Mouse (Mus musculus): Measurements from ENCODE around the gene Notch1.

Notch1 gene

DNA sequence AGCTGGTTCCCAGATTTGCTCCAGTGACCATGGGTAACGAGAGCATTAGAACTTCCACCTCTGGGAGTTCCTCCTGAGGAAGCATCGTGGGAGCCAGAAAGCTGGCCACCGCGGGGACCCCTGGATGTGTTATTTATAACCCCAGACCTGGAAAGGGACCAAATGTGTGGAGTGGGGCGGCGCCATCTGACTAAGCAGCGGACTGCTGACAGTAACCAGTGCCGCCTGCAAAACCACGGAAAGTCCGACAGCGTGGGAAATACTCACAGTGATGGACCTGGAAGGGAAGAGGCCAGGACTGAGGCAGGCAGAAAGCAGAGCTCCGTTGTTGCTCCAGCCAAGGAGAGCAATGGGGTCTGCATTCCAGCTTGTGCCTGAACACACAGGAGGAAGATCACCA lies at the start of gene Notch1:
Notch1 (minus strand) TSS at position 389 of the 400 bp plus-strand sequence.
- DNase-seq (ENCODE audit: low spot score): no peak

GRCm38 (mm10) chr2:26566221-26566620 lies 49.8 kb upstream of the Notch1 start:
- peak; percentile 76 for DNase-seq (ENCODE audit: low spot score)

GRCm38 (mm10) chr2:26561351-26562016 lies 45.0 kb upstream of the Notch1 start:
- no peak for DNase-seq (ENCODE audit: low spot score)

- DNase-seq (ENCODE audit: low spot score): no peak
Measured at GRCm38 (mm10) chr2:26560506-26560905, 44.0 kb upstream of the Notch1 start.

- no peak for DNase-seq (ENCODE audit: low spot score)
Measured at GRCm38 (mm10) chr2:26556535-26556993, 40.1 kb upstream of the Notch1 start.

GRCm38 (mm10) chr2:26555076-26555475 lies 38.6 kb upstream of the Notch1 start:
- no peak for DNase-seq (ENCODE audit: low spot score)

DNA sequence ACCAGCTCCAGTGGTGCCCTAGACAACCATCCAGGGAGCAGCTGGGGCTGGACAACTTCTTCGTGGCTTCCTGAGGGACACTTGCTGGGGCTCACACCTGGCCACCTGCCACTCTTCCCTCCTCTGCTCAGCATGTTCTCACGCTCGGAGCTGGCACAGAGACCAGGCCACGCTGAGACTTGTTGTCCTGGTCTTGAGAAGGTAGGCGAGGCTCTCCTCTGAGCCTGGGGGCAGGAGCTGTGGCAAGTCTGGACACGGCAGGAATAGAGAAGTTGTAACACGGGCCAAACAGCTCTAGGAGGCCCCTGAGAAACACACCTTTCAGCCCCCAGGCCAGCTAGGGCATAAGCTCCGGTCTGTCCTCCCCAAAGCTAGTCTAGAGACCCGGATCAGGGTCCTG lies 37.4 kb upstream of the Notch1 start:
- DNase-seq (ENCODE audit: low spot score): no peak

GRCm38 (mm10) chr2:26552066-26552465 lies 35.6 kb upstream of the Notch1 start:
- peak; percentile 52 for DNase-seq (ENCODE audit: low spot score)

DNA sequence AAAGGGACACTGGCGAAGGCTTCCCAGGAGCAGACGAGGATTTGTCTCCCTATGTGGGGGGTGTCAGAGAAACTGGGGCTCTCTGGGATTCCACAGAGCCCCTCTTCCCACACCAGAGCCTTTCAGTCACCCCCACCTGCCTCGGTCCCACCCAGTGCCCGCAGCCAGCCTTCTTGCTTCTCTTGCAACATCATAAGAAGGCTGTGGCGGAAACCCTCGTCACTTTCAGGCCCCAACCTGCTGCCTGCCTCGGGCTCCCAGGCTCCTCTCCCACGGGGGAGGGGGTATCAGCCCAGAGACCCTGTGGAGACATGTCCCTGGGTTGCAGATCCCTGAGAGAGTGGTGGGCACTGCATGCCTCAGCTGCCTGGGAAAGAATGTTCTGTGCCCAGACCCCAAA lies 35.0 kb upstream of the Notch1 start:
- DNase-seq (ENCODE audit: low spot score): peak; percentile 27

- DNase-seq (ENCODE audit: low spot score): no peak
Measured at GRCm38 (mm10) chr2:26550777-26551176, 34.3 kb upstream of the Notch1 start.

GRCm38 (mm10) chr2:26550205-26550604 lies 33.7 kb upstream of the Notch1 start:
- peak; percentile 11 for DNase-seq (ENCODE audit: low spot score)

DNA sequence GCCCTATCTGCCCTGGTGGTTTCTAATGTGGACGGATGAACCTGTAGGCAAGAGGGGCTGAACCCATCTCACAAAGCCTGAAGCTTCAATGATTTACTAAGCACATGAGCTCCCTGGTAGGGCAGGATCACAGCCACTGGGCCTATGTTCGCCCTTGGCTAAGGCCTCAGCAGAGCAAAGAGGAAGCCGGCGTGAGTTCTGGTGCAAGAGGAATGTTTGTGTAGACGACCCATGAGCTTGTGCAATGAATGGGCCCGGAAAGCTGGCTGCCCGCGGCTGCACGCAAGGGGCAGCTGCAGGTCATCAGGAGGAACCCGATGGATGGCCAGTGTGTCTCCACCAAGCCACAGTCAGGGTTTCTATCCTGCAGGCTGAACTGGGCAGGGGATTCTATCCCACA lies 33.3 kb upstream of the Notch1 start:
- DNase-seq (ENCODE audit: low spot score): no peak

DNA sequence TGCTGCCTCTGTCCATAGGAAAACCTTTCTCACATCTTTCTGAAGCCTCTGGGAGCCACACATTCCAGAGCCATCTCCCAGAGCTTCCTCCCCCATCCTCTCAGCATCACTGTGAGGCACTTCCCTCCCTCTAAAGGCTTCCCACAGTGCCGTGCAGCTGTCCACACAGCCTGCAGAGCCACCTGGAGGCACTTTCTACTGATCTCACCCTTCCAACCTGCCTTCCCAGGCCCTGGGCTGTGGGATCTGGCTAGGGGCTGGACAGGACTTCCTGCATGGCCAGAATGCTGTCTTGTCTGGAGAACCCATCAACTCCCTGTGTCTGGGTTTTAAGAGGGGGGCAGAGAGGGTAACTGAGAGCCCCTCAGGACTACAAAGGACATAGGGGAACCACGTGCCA lies 31.0 kb upstream of the Notch1 start:
- DNase-seq (ENCODE audit: low spot score): no peak

GRCm38 (mm10) chr2:26544265-26544664 lies 27.8 kb upstream of the Notch1 start:
- no peak for DNase-seq (ENCODE audit: low spot score)

- DNase-seq (ENCODE audit: low spot score): no peak
Measured at GRCm38 (mm10) chr2:26543768-26544167, 27.3 kb upstream of the Notch1 start.

DNA sequence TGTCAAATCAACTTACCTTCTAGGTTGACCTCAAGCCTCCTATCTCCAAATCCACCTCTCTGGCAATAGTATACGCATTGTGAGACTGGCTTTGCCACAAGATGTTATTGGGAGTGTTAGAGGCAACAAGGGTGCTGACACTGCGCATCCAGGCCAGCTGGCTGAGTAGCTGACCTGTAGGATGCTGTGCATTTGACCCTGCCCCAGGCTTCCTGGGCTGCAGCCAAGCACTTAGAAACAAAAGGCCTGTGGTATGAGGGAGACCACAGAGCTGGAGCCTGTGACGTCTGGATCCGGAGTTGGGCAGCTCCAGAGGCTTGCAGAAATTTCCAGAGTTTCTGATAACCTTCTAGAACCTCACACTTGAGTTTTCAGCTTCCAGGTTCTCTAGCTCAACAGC lies 26.7 kb upstream of the Notch1 start:
- no peak for DNase-seq (ENCODE audit: low spot score)

DNA sequence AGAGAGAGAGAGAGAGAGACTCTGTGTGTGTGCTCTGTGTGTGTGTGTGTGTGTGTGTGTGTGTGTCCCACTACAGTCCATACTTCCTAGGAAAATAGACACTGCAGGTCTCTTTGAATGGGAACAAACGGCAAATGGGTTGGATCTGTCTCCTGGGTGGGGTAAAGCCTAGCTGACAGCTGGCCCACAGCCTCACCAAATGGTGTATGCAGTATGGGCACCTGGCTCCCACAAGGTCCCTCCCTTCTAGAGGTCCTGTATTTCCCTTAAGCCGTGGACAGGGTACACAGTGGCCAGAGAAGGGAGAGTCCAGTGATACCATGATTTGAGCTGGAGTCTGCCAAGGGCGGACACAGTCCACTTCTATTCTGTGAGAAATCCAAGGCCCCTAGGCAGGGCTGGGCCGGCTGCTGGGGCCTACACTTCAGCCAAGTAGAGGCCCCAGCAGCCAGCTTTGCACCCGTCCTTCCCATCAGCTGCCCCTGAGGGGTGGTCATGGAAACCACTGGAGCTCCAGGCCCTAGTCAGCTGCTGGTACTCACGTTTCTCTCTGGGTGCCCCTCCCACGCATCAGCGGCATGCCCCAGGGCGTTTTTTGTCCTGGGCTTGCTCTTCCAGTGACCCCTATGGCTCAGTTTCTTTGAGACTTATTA lies 24.9 kb upstream of the Notch1 start:
- DNase-seq (ENCODE audit: low spot score): no peak

DNA sequence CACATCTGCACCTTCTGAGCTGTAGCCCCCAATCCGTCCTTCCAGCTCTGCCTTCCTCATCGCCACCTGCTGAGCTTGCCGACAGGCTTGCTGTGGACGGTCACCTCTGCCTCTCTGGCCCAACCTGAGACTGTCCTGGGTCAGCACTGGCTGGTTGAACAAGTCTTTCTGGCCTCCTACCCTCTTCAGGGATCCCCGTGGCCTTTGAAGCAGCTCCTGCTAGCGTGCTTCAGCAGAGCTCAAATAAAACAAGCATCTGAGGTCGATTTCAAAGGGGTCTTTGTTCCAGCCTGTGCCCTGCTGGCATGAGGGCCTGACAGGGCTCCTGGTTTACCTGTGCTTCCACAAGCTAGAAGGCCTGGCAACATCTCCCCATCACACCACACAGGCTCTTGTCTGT lies 24.3 kb upstream of the Notch1 start:
- no peak for DNase-seq (ENCODE audit: low spot score)

DNA sequence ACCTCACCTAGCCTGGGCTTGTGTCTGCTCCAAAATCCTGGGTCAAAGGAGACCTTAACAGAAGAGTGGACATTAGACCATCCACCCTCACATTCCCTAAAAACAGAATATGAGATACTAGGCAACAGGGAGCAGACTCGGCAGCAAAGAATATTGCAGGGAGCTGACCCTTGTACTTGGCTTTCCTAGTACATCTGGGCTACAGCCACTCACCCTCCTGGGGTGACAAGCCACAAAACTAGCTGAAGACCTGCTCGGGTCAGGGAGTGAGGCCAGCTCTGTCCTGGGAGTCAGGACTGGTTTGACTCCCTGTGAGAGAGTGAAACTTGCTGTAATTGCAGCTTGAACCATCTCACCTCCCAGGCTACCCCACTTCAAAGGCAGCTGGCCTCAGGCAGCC lies 23.1 kb upstream of the Notch1 start:
- no peak for DNase-seq (ENCODE audit: low spot score)

GRCm38 (mm10) chr2:26535517-26536045 lies 19.1 kb upstream of the Notch1 start:
- DNase-seq (ENCODE audit: low spot score): no peak

- no peak for DNase-seq (ENCODE audit: low spot score)
Measured at GRCm38 (mm10) chr2:26534616-26535015, 18.2 kb upstream of the Notch1 start.

GRCm38 (mm10) chr2:26534161-26534560 lies 17.7 kb upstream of the Notch1 start:
- DNase-seq (ENCODE audit: low spot score): no peak

DNA sequence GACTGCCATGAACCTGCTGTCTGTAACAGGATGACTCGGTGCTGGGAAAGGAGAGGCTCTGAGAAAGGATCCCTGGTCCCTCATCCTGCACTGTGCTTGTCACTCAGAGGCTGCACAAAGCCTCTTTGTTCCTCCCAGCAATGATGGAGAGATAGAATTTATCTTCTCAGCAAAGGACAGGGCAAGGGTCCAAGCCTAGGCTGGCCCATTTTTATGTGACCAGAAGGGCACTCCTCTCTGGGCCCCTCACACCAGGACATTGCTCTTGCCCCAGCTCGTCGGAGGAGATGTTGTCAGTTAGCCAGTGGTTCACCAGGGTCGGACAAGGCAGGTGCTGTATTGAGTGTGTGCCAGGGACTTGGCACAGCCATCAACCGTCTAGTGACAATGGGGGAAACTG lies 16.8 kb upstream of the Notch1 start:
- DNase-seq (ENCODE audit: low spot score): no peak

GRCm38 (mm10) chr2:26531829-26532228 lies 15.4 kb upstream of the Notch1 start:
- DNase-seq (ENCODE audit: low spot score): no peak

Measured in T-cell, adult 2 months (primary cell).